Mouse (Mus musculus): ENCODE results near the gene Adnp.
"Not testable (repeated sequence)": the region's sequence is repeated elsewhere in the genome, so short reads cannot be mapped to it uniquely, and the experiment has no call there.

Adnp gene

GRCm38 (mm10) chr2:168205681-168206631, 956 bp downstream of the Adnp start:
- DNase-seq (ENCODE audit: low spot score) = peak; percentile 11

GRCm38 (mm10) chr2:168205265-168205664, 1.6 kb downstream of the Adnp start:
- peak; percentile 92 for DNase-seq (ENCODE audit: low spot score)

GRCm38 (mm10) chr2:168204476-168204999, 2.4 kb downstream of the Adnp start:
- DNase-seq (ENCODE audit: low spot score) = no peak

GRCm38 (mm10) chr2:168200014-168200691, 6.8 kb downstream of the Adnp start:
- DNase-seq (ENCODE audit: low spot score) = no peak

- DNase-seq (ENCODE audit: low spot score) = no peak
These were observed 7.4 kb downstream of the Adnp start for GRCm38 (mm10) chr2:168199476-168199875.

- DNase-seq (ENCODE audit: low spot score) = no peak
These were observed 8.5 kb downstream of the Adnp start for GRCm38 (mm10) chr2:168198421-168198820.

- no peak for DNase-seq (ENCODE audit: low spot score)
These were observed 11.2 kb downstream of the Adnp start for GRCm38 (mm10) chr2:168195721-168196120.

GRCm38 (mm10) chr2:168193685-168194084, 13.2 kb downstream of the Adnp start:
- DNase-seq (ENCODE audit: low spot score) = no peak

GRCm38 (mm10) chr2:168191856-168192255, 15.1 kb downstream of the Adnp start:
- DNase-seq (ENCODE audit: low spot score) = no peak

- DNase-seq (ENCODE audit: low spot score) = no peak
These were observed 31.0 kb downstream of the Adnp start for GRCm38 (mm10) chr2:168175946-168176345.

GRCm38 (mm10) chr2:168170167-168170685, 36.7 kb downstream of the Adnp start:
- DNase-seq (ENCODE audit: low spot score) = peak; percentile 61

- DNase-seq (ENCODE audit: low spot score) = no peak
These were observed 37.2 kb downstream of the Adnp start for GRCm38 (mm10) chr2:168169800-168170113.

GRCm38 (mm10) chr2:168168892-168169799, 37.8 kb downstream of the Adnp start:
- no peak for DNase-seq (ENCODE audit: low spot score)

- DNase-seq (ENCODE audit: low spot score) = no peak
These were observed 39.1 kb downstream of the Adnp start for GRCm38 (mm10) chr2:168167781-168168180.

GRCm38 (mm10) chr2:168166750-168167460, 40.0 kb downstream of the Adnp start:
- no peak for DNase-seq (ENCODE audit: low spot score)

- no peak for DNase-seq (ENCODE audit: low spot score)
These were observed 44.9 kb downstream of the Adnp start for GRCm38 (mm10) chr2:168161978-168162377.

- DNase-seq (ENCODE audit: low spot score) = no peak
These were observed 45.4 kb downstream of the Adnp start for GRCm38 (mm10) chr2:168161514-168161971.

GRCm38 (mm10) chr2:168160370-168160930, 46.5 kb downstream of the Adnp start:
- DNase-seq (ENCODE audit: low spot score) = no peak

- DNase-seq (ENCODE audit: low spot score) = peak; percentile 50
These were observed 47.8 kb downstream of the Adnp start for GRCm38 (mm10) chr2:168158911-168159711.

GRCm38 (mm10) chr2:168157974-168158373, 48.9 kb downstream of the Adnp start:
- not testable (repeated sequence) for DNase-seq (ENCODE audit: low spot score)
